ENCODE assay signal across 8 mouse cellular contexts in the genomic region with DNA sequence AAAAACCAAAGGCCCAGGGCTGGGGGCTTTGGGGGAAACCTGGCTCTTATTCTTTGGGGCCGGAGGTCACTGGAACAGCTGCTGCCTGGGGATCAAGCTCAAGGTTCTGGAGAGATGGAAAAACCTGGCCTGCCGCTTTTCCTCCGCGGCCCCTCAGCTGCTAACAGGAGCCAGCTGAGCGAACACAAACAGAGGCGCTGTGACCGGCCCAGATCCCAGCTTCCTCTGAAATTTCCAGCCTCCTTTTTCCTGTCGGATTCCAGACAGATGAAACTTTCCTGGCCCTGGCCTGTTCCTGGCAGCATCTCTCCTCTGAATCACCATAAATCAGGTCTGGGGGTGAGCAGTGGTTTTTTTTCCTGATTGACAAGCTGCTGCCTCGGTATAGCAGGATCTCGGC. TPM values are rescaled to one million over a fixed set of nuclear protein-coding genes. Genes with fewer than 3 reads are reported as not detected.
DNase-seq lines count a peak whose midpoint lies in the region; ATAC-seq lines count a peak whose summit lies in the region.

No protein-coding gene starts in this region.

- no peaks in the 10 kb centered on the region for H3K36me3 ChIP-seq in hindbrain, embryonic 10.5 days
- H3K36me3 ChIP-seq in hindbrain, embryonic 16.5 days (ENCODE audit: control insufficient read depth, insufficient read depth, low read length) = no peaks in the 10 kb centered on the region
- no peaks in the 10 kb centered on the region for H3K36me3 ChIP-seq in hindbrain, embryonic 15.5 days
- H3K36me3 ChIP-seq in lung, embryonic 16.5 days (ENCODE audit: control insufficient read depth, insufficient read depth, low read length) = no peaks in the 10 kb centered on the region

- no peak for ATAC-seq in hindbrain, embryonic 16.5 days
- no peak for ATAC-seq in hindbrain, embryonic 15.5 days (ENCODE audit: low FRiP score, low read depth)
- peak; percentile 82 for ATAC-seq in lung, embryonic 16.5 days (ENCODE audit: low read depth)

- peak; percentile 67 for DNase-seq in hindbrain, embryonic 10.5 days (ENCODE audit: low spot score)
- DNase-seq in gastrocnemius, adult 8-10 months (ENCODE audit: low spot score in 2 of 2) = peak; percentile 17 to 37
- DNase-seq in frontal cortex, postnatal 10 days (ENCODE audit: low spot score in 2 of 2) = no peak
- DNase-seq in spleen, postnatal 4 days (ENCODE audit: low spot score in 2 of 2) = no peak
- DNase-seq in testis, postnatal 10 days (ENCODE audit: low spot score) = no peak

- 27% methylated on average over 10 of the region's 10 CpGs for WGBS in hindbrain, embryonic 10.5 days
- WGBS in hindbrain, embryonic 16.5 days = 14% methylated on average over 10 of the region's 10 CpGs
- WGBS in hindbrain, embryonic 15.5 days = 23% methylated on average over 10 of the region's 10 CpGs
- 8% methylated on average over 10 of the region's 10 CpGs for WGBS in lung, embryonic 16.5 days

- no peak overlapping the region for H3K4me2 ChIP-seq in hindbrain, embryonic 16.5 days (ENCODE audit: low read length)
- no peak overlapping the region for H3K4me2 ChIP-seq in hindbrain, embryonic 15.5 days
- peak overlapping the region; percentile 4; the same call in 1 of the 2 replicates for H3K4me2 ChIP-seq in lung, embryonic 16.5 days (ENCODE audit: low read depth, low read length)

- no peak overlapping the region for H3K9ac ChIP-seq in hindbrain, embryonic 16.5 days (ENCODE audit: low read depth, low read length)
- H3K9ac ChIP-seq in hindbrain, embryonic 15.5 days = no peak overlapping the region
- H3K9ac ChIP-seq in lung, embryonic 16.5 days (ENCODE audit: low read length) = peak overlapping the region; percentile 1; the same call in 1 of the 2 replicates

- H3K27me3 ChIP-seq in hindbrain, embryonic 10.5 days (ENCODE audit: insufficient read depth, poor library complexity, severe bottlenecking) = no peaks in the 10 kb centered on the region
- no peaks in the 10 kb centered on the region for H3K27me3 ChIP-seq in hindbrain, embryonic 16.5 days (replicated peaks; ENCODE audit: control insufficient read depth, insufficient read depth, low read length)
- no peaks in the 10 kb centered on the region for H3K27me3 ChIP-seq in hindbrain, embryonic 15.5 days
- H3K27me3 ChIP-seq in lung, embryonic 16.5 days (ENCODE audit: control insufficient read depth, insufficient read depth, low read depth, low read length) = no peaks in the 10 kb centered on the region

- peaks cover 34% of the 10 kb centered on the region for H3K4me1 ChIP-seq in hindbrain, embryonic 10.5 days (replicated peaks)
- H3K4me1 ChIP-seq in hindbrain, embryonic 16.5 days (ENCODE audit: control insufficient read depth, insufficient read depth, low read depth, low read length) = peaks cover 7% of the 10 kb centered on the region; the same call in 1 of the 2 replicates
- H3K4me1 ChIP-seq in hindbrain, embryonic 15.5 days (replicated peaks) = peaks cover 18% of the 10 kb centered on the region
- H3K4me1 ChIP-seq in lung, embryonic 16.5 days (replicated peaks; ENCODE audit: control insufficient read depth, insufficient read depth, low read length) = peaks cover 16% of the 10 kb centered on the region

- no peaks in the 10 kb centered on the region for H3K9me3 ChIP-seq in hindbrain, embryonic 10.5 days
- no peaks in the 10 kb centered on the region for H3K9me3 ChIP-seq in hindbrain, embryonic 16.5 days (ENCODE audit: control insufficient read depth, low read length)
- no peaks in the 10 kb centered on the region for H3K9me3 ChIP-seq in hindbrain, embryonic 15.5 days
- H3K9me3 ChIP-seq in lung, embryonic 16.5 days (ENCODE audit: control insufficient read depth, low read length) = no peaks in the 10 kb centered on the region

- no peak overlapping the region for H3K4me3 ChIP-seq in hindbrain, embryonic 10.5 days
- no peak overlapping the region for H3K4me3 ChIP-seq in hindbrain, embryonic 16.5 days (ENCODE audit: low read length)
- no peak overlapping the region for H3K4me3 ChIP-seq in hindbrain, embryonic 15.5 days
- H3K4me3 ChIP-seq in lung, embryonic 16.5 days (ENCODE audit: low read length) = no peak overlapping the region

- peak overlapping the region; percentile 76 for H3K27ac ChIP-seq in hindbrain, embryonic 10.5 days
- H3K27ac ChIP-seq in hindbrain, embryonic 16.5 days (ENCODE audit: low read depth, low read length) = no peak overlapping the region
- peak overlapping the region; percentile 8; the same call in 1 of the 2 replicates for H3K27ac ChIP-seq in hindbrain, embryonic 15.5 days (replicated peaks)
- H3K27ac ChIP-seq in lung, embryonic 16.5 days (ENCODE audit: low read length) = peak overlapping the region; percentile 60

RNA-seq across cellular contexts. Expression of a gene that starts 44.9 kb away (rescaled TPM):
- 7.6 and 8.8 TPM in 2 replicates for polyA plus RNA-seq in hindbrain, embryonic 10.5 days (2016; fragmentation: Nextera tagmentation; extraction: Ambion mirVana)
- 21.7 and 21.8 TPM in 2 replicates for polyA plus RNA-seq in hindbrain, embryonic 16.5 days (2015; fragmentation: Nextera tagmentation; extraction: Ambion mirVana)
- total RNA-seq in gastrocnemius, adult 8-10 months (2022) = 1 to 10 TPM; 1.1 to 1.9 (median 1.5) TPM
- 14.4 and 21.3 TPM in 2 replicates for polyA plus RNA-seq in hindbrain, embryonic 15.5 days (2015; fragmentation: Nextera tagmentation; extraction: Ambion mirVana)
- 10.3 and 13.4 TPM in 2 replicates for polyA plus RNA-seq in lung, embryonic 16.5 days (2015; fragmentation: Nextera tagmentation; extraction: Ambion mirVana)

Comparison
In these comparisons a context has a peak if more than half of its experiments do, and no peak if none do; other contexts are left out.
1. DNase-seq: peak in hindbrain, embryonic 10.5 days (single experiment) and gastrocnemius, adult 8-10 months (2 of 2); none in frontal cortex, postnatal 10 days (0 of 2), spleen, postnatal 4 days (0 of 2) and testis, postnatal 10 days (single experiment).